Mouse (Mus musculus): ENCODE measurements around the gene Ngf. TPM values are rescaled to one million over a fixed set of nuclear protein-coding genes. Genes with fewer than 3 reads are reported as not detected.

Gene Ngf
- total RNA-seq, 2 experiments from 2014 or later = 4.2 to 4.6 TPM

- DNase-seq (ENCODE audit: extremely low spot score in 1 of 2, low spot score in 2 of 2) = no peak
- no peak overlapping the region for H3K27ac ChIP-seq
- intact Hi-C loops (cut with DNase I) = no loop called here
- no peak overlapping the region for H3K4me3 ChIP-seq
- TF ChIP-seq CTCF (IDR thresholded peaks at IDR 0.05) = no peak
These were observed 39.9 kb downstream of the Ngf start for GRCm38 (mm10) chr3:102509601-102510000.

- no peak overlapping the region for H3K27ac ChIP-seq
- DNase-seq (ENCODE audit: extremely low spot score in 1 of 2, low spot score in 2 of 2) = no peak
- intact Hi-C loops (cut with DNase I) = no loop called here
- no peak for TF ChIP-seq CTCF (IDR thresholded peaks at IDR 0.05)
- H3K4me3 ChIP-seq = no peak overlapping the region
These were observed 47.2 kb downstream of the Ngf start for GRCm38 (mm10) chr3:102516937-102517336.

- Histone ChIP-seq H3K27ac (no peak overlapping the region), H3K4me3 (no peak overlapping the region)
- DNase-seq (ENCODE audit: extremely low spot score in 1 of 2, low spot score in 2 of 2) = no peak
- intact Hi-C loops (cut with DNase I) = no loop called here
- TF ChIP-seq CTCF (IDR thresholded peaks at IDR 0.05) = no peak
These were observed 51.3 kb downstream of the Ngf start for GRCm38 (mm10) chr3:102521061-102521460.

GRCm38 (mm10) chr3:102523711-102524110 lies 54.0 kb downstream of the Ngf start:
- TF ChIP-seq CTCF (IDR thresholded peaks at IDR 0.05) = no peak
- H3K27ac ChIP-seq = no peak overlapping the region
- no peak overlapping the region for H3K4me3 ChIP-seq
- intact Hi-C loops (cut with DNase I) = no loop called here
- DNase-seq (ENCODE audit: extremely low spot score in 1 of 2, low spot score in 2 of 2) = no peak

- intact Hi-C loops (cut with DNase I) = no loop called here
- no peak for TF ChIP-seq CTCF (IDR thresholded peaks at IDR 0.05)
These were observed 55.2 kb downstream of the Ngf start for GRCm38 (mm10) chr3:102524951-102525350.

GRCm38 (mm10) chr3:102525856-102526255 lies 56.1 kb downstream of the Ngf start:
- intact Hi-C loops (cut with DNase I) = no loop called here
- Histone ChIP-seq H3K4me3 (no peak overlapping the region), H3K27ac (no peak overlapping the region)
- DNase-seq (ENCODE audit: extremely low spot score in 1 of 2, low spot score in 2 of 2) = no peak
- no peak for TF ChIP-seq CTCF (IDR thresholded peaks at IDR 0.05)

More at GRCm38 (mm10) chr3:102524951-102525350, 55.2 kb downstream of the Ngf start:
- Histone ChIP-seq H3K27ac (no peak overlapping the region), H3K4me3 (no peak overlapping the region)
- DNase-seq (ENCODE audit: extremely low spot score in 1 of 2, low spot score in 2 of 2) = no peak

- no peak for DNase-seq (ENCODE audit: extremely low spot score in 1 of 2, low spot score in 2 of 2)
- Histone ChIP-seq H3K4me3 (no peak overlapping the region), H3K27ac (no peak overlapping the region)
- no peak for TF ChIP-seq CTCF (IDR thresholded peaks at IDR 0.05)
- intact Hi-C loops (cut with DNase I) = no loop called here
These were observed 56.8 kb downstream of the Ngf start for GRCm38 (mm10) chr3:102526481-102526880.

GRCm38 (mm10) chr3:102534744-102535143 lies 65.0 kb downstream of the Ngf start:
- no peak for DNase-seq (ENCODE audit: extremely low spot score in 1 of 2, low spot score in 2 of 2)
- intact Hi-C loops (cut with DNase I) = no loop called here
- Histone ChIP-seq H3K27ac (no peak overlapping the region), H3K4me3 (no peak overlapping the region)
- TF ChIP-seq CTCF (IDR thresholded peaks at IDR 0.05) = no peak

- Histone ChIP-seq H3K4me3 (no peak overlapping the region), H3K27ac (no peak overlapping the region)
- intact Hi-C loops (cut with DNase I) = no loop called here
- no peak for DNase-seq (ENCODE audit: extremely low spot score in 1 of 2, low spot score in 2 of 2)
- TF ChIP-seq CTCF (IDR thresholded peaks at IDR 0.05) = no peak
These were observed 73.9 kb downstream of the Ngf start for GRCm38 (mm10) chr3:102543646-102544045.

GRCm38 (mm10) chr3:102547536-102547935 lies 77.8 kb downstream of the Ngf start:
- intact Hi-C loops (cut with DNase I) = no loop called here
- no peak for TF ChIP-seq CTCF (IDR thresholded peaks at IDR 0.05)

GRCm38 (mm10) chr3:102553935-102554670 lies 84.4 kb downstream of the Ngf start:
- no peak overlapping the region for H3K27ac ChIP-seq
- intact Hi-C loops (cut with DNase I) = no loop called here
- H3K4me3 ChIP-seq = no peak overlapping the region
- DNase-seq (ENCODE audit: extremely low spot score in 1 of 2, low spot score in 2 of 2) = no peak
- TF ChIP-seq CTCF (IDR thresholded peaks at IDR 0.05) = no peak

More at GRCm38 (mm10) chr3:102547536-102547935, 77.8 kb downstream of the Ngf start:
- Histone ChIP-seq H3K4me3 (no peak overlapping the region), H3K27ac (no peak overlapping the region)
- DNase-seq (ENCODE audit: extremely low spot score in 1 of 2, low spot score in 2 of 2) = no peak

GRCm38 (mm10) chr3:102556108-102556507 lies 86.4 kb downstream of the Ngf start:
- intact Hi-C loops (cut with DNase I) = no loop called here
- no peak overlapping the region for H3K27ac ChIP-seq
- DNase-seq (ENCODE audit: extremely low spot score in 1 of 2, low spot score in 2 of 2) = no peak
- H3K4me3 ChIP-seq = no peak overlapping the region
- TF ChIP-seq CTCF (IDR thresholded peaks at IDR 0.05) = no peak

GRCm38 (mm10) chr3:102556645-102557044 lies 86.9 kb downstream of the Ngf start:
- DNase-seq (ENCODE audit: extremely low spot score in 1 of 2, low spot score in 2 of 2) = no peak

More at GRCm38 (mm10) chr3:102556645-102557044, 86.9 kb downstream of the Ngf start:
- Histone ChIP-seq H3K27ac (no peak overlapping the region), H3K4me3 (no peak overlapping the region)
- intact Hi-C loops (cut with DNase I) = no loop called here
- no peak for TF ChIP-seq CTCF (IDR thresholded peaks at IDR 0.05)
